Mouse (Mus musculus) liver (tissue): ENCODE measurements around the gene Jmjd4.

ENCODE experiments used
- DNase-seq: peaks from one replicate; pipeline ENCODE4 v3.0.0-alpha.2; 2020; ENCODE audit warnings: mixed read lengths

Jmjd4 gene

DNA sequence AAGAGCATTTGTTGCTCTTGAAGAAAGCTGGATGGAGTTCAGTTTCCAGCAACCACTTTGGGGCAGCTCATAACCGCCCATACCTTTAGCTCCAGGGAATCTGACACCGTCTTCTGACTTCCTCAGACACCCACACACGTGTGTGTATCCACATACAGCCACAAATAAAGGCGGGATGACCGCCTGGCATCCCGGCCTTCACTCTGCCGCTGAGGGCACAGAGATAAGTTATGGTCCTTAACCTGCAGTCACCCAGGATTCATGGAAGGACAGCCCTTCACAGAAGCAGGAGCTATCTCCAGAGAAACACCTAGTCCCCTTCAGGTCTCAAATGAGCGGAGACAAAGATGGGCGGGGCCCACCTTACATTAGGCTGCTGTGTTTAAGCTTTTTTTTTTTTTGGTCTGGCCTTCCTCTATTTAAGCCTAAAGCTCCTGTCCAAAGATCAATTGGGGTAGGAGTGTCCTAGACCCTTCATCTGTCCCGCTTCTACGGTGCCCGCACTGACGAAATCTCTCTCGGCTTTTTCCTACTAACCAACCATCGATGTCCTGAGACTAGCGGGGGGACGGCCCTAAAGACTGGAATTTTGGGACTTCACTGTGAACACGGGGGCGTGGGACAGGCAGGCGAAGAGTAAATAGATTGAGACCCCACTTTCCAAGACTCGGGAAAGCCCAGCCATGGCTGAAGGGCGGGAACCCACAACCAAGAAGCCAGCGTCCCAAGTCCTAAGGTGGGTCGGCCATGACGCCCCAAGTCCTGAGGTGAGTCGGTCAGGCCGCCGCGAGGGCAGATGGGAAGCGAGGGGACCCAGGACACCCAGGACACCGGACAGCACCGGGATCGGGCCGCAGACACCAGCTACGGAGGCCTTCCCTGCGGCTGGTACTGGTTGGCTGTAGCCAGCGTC is 21.8 kb downstream of the Jmjd4 start:
- peak; percentile 18 for DNase-seq

DNA sequence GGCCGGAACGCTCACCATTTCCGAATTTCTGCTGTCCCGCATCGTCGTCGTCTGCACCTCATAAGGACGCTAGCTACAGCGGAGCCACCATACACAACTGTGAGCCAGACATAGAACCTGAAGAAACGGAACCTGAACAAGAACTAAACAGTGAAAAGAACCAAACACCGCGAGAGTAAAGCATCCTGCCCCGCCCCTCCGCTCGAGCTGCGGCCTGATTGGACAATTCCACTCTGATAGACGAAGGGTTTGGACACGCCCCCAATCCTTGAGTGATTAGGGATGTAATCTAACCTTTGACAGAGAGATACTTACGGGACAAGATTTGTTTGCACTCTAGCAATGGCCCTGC is 22.5 kb downstream of the Jmjd4 start, which contains the start of gene Zfp867:
Zfp867 (minus strand) TSS at position 149 of the 352 bp plus-strand sequence.
- DNase-seq = peak; percentile 84

- DNase-seq = no peak
Observed at GRCm38 (mm10) chr11:59477240-59477639, 27.4 kb downstream of the Jmjd4 start.

- DNase-seq = peak; percentile 21
Observed at GRCm38 (mm10) chr11:59483212-59483611, 33.4 kb downstream of the Jmjd4 start.

DNA sequence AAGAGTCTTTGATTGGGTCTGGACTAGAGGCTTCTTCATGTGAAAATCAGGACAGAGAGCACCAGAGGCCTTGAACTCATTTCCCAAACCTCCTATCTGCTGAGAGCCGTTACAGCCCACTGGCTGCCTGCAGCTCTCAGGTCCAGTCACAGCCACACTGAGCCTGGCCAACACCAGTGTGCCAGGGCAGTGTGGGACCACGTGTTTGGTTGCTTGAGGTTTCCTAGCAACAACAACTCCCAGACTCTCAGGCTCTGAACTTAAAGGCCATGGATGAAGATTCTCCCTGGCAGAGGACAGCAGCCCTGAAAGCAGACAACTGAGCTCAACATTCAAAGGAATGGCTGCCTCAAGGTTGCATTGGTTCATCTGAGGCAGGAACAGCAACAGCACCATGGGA is 35.8 kb downstream of the Jmjd4 start:
- DNase-seq = no peak

DNA sequence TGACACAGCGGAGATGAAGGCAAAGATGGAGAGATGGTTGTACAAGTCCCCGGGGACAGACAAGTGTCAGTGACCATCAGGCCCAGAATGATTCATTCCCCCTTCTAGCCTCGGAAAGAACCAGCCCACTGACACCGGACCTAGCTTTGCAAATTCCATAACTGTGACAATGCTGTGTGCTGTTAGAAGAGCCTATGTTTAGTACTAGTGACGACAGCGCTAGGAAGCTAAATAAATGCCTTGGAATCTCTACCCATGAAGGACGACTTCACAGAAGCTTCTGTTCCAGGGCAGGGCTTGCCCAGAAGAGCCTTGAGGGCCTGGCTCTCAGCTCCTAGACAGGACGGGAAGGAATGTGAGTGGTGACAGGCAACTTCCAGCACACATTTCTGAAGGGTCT is 36.4 kb downstream of the Jmjd4 start:
- DNase-seq = no peak

DNA sequence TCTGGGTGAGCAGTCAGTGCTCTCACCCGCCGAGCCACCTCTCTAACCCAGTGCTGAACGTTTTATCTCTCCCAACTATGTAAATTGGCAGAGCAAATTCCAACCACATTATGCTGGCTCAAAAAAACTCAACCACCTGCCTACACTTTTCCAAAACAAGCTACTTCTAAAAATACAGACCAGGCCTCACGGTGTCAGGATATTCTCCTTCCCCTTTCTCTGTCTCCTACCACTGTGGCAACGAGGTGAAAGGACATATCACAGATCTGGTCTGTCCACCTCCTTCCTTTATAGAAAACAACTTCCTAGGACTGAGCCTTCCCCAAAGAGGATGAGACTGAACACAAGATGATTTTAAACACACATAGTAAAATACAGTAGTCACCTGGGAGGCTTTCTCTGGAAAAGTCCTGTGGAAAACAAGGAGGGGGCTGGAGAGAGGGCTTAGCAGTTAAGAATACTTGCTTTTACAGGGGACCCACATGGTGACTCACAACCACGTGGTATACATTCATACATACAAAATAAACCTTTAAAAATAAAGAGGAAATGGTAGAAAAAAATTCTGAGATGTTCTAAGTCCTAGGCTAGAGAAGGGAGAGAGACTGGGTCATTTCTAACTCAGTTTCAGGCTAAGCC is 46.9 kb downstream of the Jmjd4 start:
- DNase-seq = no peak

DNA sequence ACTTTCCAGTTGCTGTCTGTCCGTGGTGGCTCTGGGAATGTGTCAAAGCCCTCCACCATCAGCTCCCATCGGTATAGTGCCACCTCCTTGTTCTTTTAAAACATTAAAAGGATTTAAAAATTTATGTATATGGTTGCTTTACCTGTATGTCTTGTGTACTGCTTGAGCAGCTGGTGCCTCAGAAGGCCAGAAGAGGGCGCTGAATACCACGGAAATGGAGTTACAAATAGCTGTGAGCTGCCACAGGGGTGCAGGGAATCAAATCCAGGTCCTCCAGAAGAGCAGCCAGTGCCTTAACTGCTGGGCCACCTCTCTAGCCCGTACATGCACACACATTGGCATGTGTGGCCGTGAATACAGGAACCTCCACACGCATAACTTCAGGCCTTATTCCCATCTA is 47.9 kb downstream of the Jmjd4 start:
- DNase-seq = no peak

- DNase-seq = no peak
Observed at GRCm38 (mm10) chr11:59501978-59502700, 52.3 kb downstream of the Jmjd4 start.

DNA sequence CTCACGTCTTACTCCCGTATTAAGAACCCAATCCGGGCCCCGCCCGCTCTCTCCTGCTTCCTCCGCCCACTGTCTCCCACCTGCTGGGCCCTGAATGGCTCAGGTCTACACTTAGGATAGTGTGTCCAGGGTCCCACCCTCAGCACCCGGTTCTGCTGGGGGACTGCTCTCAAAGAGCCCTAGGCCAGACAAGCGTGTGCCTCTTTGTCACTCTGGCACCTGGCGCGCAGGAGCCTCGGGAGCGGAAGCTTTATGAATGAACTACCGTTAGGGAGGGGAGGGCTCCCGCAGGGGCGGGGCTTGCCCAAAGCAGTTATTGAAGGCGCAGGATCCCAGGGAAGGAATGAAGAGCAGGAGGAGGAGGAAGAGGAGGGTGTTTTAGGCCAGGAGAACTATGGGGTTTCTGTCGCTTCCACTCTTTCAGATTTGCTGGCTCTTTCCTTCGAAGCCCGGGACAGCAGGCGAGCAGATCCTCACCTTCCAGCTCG is 55.5 kb downstream of the Jmjd4 start:
- peak; percentile 72 for DNase-seq

- peak; percentile 84 for DNase-seq
Observed at GRCm38 (mm10) chr11:59505839-59506712, 56.2 kb downstream of the Jmjd4 start.

- DNase-seq = no peak
Observed at GRCm38 (mm10) chr11:59506713-59507074, 56.8 kb downstream of the Jmjd4 start.
